Mouse (Mus musculus): ENCODE measurements around the gene Phlda1.

Phlda1 gene

DNA sequence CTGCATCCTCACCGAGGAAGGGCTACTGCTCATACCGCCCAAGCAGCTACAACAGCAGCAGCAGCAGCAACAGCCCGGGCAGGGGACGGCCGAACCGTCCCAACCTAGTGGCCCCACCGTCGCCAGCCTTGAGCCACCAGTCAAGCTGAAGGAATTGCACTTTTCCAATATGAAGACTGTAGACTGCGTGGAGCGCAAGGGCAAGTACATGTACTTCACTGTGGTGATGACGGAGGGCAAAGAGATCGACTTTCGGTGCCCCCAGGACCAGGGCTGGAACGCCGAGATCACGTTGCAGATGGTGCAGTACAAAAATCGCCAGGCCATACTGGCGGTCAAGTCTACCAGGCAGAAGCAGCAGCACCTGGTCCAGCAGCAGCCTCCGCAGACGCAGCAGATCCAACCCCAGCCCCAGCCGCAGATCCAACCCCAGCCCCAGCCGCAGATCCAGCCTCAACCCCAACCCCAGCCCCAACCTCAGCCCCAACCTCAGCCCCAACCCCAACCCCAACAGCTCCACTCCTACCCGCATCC, 907 bp downstream of the Phlda1 start:
- no peak for DNase-seq

- DNase-seq, result peak; percentile 79
These were observed 1.6 kb downstream of the Phlda1 start for GRCm38 (mm10) chr10:111507460-111508211.

GRCm38 (mm10) chr10:111508324-111509080, 2.4 kb downstream of the Phlda1 start:
- no peak for DNase-seq

DNA sequence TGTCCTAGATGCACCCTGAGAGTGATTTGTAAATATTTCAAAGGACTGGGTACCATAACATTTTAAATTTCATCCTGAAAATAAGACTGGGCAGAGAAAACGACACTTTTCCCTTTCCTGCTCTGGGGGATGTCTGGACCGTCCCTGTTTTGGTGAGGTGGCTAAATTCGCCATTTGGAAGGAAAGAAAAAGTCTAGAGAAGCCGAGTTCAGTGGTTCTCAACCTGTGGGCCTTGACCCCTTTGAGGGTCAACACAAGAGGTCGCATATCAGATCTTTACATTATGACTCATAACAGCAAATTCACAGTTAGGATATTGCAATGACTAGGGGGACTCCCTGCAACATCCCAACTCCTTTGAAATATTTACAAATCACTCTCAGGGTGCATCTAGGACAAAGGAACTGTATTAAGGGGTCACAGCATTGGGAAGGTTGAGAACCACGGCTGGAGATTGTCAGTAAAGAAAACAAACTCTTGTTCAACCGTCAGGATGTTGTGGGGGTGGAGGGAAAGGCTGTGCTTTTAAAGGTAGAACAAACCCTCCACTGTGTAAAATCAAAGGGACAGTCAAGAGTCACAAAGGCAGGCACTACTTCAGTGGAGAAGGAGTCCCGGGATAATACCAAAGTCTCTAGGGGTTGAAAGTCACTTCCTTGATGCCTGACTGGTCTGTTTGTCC, 3.2 kb downstream of the Phlda1 start:
- no peak for DNase-seq

- peak; percentile 27 for DNase-seq
These were observed 3.9 kb downstream of the Phlda1 start for GRCm38 (mm10) chr10:111509981-111510380.

GRCm38 (mm10) chr10:111510798-111511197, 4.7 kb downstream of the Phlda1 start:
- DNase-seq, result peak; percentile 32

- peak; percentile 59 for DNase-seq
These were observed 6.0 kb downstream of the Phlda1 start for GRCm38 (mm10) chr10:111512036-111512568.

- DNase-seq, result no peak
These were observed 8.3 kb downstream of the Phlda1 start for GRCm38 (mm10) chr10:111514282-111514885.

GRCm38 (mm10) chr10:111515071-111516010, 9.3 kb downstream of the Phlda1 start:
- DNase-seq, result no peak

DNA sequence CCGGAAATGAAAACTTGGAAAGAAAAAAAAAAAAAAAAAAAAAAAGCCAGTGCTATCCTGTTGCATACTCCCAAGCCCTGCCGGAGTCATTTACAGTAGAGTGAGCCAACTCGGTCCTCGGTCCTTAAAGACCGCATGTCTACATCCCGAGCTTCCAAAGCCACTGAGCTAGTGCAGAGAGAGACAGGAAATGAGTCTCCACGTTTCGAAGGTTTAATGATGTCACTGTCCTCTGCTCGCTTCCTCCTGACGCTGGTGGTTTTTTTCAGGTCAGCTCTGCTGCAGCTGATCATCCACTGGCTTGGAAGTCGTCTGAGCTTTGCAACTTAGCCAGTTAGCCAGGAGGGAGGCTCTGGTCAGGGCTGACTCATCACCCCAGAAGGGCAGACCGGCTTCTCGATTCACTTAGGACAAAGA, 10.1 kb downstream of the Phlda1 start:
- DNase-seq, result peak; percentile 58

- no peak for DNase-seq
These were observed 10.8 kb downstream of the Phlda1 start for GRCm38 (mm10) chr10:111516804-111517436.

- DNase-seq, result no peak
These were observed 12.3 kb downstream of the Phlda1 start for GRCm38 (mm10) chr10:111518350-111518749.

DNA sequence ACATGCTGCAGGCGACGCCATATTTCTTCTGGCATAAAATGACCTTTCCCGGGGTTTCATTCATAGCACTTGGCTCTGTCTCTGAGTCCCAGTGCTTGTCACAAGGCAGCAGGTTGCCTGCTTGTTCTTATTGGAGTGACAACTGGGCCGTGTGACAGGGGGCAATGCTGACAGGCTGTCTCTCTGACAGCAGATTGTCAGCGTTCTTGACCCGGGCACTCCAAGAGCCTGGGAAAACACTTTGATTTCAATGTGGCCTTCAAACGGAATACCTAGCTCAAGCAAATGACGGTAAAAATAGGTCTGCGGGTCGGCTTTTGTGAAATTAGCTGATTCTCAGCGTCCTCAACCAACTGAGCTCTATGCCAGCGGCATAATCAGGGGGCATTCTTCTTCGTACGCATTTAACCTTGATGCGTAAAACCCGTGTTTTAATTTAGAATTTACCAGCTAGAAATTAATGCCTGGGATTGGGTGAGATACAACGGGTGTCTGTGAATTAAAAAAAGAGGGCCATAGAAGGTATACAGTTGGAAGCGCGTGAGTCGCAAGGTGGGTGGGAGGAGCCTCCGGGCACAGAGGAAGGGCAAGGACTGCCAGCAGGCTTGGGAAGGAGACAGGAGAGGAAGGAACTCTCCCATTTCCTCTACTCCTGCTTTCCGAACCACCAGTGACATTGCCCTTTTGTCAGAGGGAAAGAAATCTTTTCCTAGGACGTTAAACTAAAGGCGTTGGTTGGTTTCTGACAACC, 13.7 kb downstream of the Phlda1 start:
- DNase-seq, result peak; percentile 57

- DNase-seq, result no peak
These were observed 14.5 kb downstream of the Phlda1 start for GRCm38 (mm10) chr10:111520621-111521020.

GRCm38 (mm10) chr10:111521636-111522035, 15.6 kb downstream of the Phlda1 start:
- DNase-seq, result peak; percentile 22

- no peak for DNase-seq
These were observed 16.1 kb downstream of the Phlda1 start for GRCm38 (mm10) chr10:111522230-111522629.

DNA sequence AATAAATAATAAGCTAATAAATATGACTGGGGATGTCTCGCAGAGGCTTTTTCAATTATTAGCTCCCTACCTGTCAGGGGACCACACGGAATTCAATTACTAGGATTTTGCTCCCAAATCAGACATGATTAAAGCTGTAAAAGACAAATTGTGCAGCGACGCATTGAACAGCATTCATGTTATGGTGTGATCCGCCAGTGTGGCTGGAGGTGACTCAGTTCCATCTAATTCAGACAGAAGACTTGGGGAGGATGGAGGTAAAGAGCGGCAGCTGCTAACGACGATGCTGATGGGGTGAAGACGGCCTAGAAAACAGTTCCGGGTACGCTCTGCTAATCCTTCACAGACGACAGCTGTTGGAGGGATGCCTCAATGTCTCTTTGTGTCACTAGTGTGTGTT, 17.8 kb downstream of the Phlda1 start:
- no peak for DNase-seq

DNA sequence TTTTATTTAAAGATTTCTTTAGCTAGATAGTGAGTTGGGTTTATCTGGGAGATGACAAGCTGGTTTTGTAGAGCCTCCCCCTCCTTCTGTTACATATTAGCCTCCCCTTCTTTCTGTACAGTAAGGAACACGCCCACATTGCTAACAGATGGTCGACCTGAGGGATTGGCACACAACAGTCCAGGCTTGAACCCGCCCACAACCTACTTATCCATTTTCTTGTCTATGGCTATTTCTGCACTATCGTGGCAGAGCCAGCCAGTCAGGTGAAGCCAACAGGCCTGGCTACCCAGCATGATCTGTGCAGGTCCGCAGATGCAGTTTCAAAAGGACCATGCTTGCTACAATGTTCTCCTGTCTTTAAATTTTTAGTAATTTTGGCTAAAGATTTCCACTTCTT, 21.0 kb downstream of the Phlda1 start:
- no peak for DNase-seq

DNA sequence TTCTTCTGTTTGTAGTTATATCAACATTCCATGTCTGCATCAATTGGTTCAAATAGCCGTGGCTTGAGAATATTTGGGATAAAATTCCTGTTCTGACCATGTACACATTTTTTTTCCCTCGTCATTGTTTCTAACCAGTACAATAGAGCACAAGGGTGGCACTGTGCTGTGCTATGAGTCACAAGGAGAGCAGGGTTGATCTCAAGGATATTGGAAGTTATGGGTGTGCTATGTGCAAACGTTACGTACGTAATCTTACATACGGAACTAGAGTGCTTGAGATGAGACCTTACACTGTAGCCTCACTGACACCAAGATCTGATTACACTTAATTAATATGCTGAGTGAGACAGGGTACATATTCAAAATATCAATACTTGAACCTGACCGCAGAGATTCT, 21.5 kb downstream of the Phlda1 start:
- no peak for DNase-seq

GRCm38 (mm10) chr10:111528283-111528682, 22.2 kb downstream of the Phlda1 start:
- DNase-seq, result no peak

Data from kidney, postnatal 14 days (tissue).